Mouse (Mus musculus): ENCODE measurements around the gene Trrap. TPM values are rescaled to one million over a fixed set of nuclear protein-coding genes. Genes with fewer than 3 reads are reported as not detected.

The Trrap gene
- total and polyA plus RNA-seq, 3 experiments = 18.2 to 77.0 (median 55.0) TPM

DNA sequence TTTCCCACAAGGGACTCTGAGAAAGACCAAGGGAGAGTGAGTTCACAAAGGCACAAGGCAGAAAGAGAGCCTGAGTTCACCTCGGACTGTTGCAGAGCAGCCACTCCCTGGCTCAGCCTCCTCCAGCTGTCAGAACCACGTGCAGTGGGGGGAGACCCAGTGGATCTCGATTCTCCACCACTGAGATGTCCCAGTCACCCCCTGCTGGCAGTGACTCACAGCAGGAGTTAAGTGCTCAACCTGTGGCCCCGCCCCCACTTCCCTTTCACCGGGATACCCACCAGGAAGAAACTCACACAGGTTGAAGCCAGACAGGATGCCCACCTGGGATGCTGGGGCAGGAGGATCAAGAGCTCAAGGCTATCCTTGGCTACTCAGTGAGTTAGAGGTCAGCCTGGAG lies 15.1 kb upstream of the Trrap start (continued):
- no peak for TF ChIP-seq MYC (IDR thresholded peaks at IDR 0.05; ENCODE audit: low read depth, low read length)
- TF ChIP-seq IRF4 (IDR thresholded peaks at IDR 0.05; ENCODE audit: low read depth, low read length) = no peak
- TF ChIP-seq CHD2 (IDR thresholded peaks at IDR 0.05; ENCODE audit: low read length) = no peak
- TF ChIP-seq TCF12 (IDR thresholded peaks at IDR 0.05; ENCODE audit: low read depth, low read length) = no peak
- peak; percentile 75; the same call in 1 of the 2 replicates for TF ChIP-seq MXI1 (IDR thresholded peaks at IDR 0.05; ENCODE audit: low read depth, low read length)
- no peak for TF ChIP-seq PAX5 (IDR thresholded peaks at IDR 0.05; ENCODE audit: low read length)
- TF ChIP-seq MAX (IDR thresholded peaks at IDR 0.05; ENCODE audit: low read length) = peak; percentile 40; the same call in 1 of the 2 replicates

GRCm38 (mm10) chr5:144753041-144753440 lies 14.5 kb upstream of the Trrap start:
- peak; percentile 69 for DNase-seq (ENCODE audit: extremely low read depth)

GRCm38 (mm10) chr5:144755191-144755590 lies 12.3 kb upstream of the Trrap start:
- dilution Hi-C loops (cut with MboI; ENCODE audit: extremely low pct_ligation_motif_present, extremely low pct_unique_long_range_greater_than_20kb, low sequenced_read_pairs) = no loop called here
- Histone ChIP-seq H3K9me3 (replicated peaks; ENCODE audit: low read length) (no peaks in the 10 kb centered on the region), H3K4me2 (ENCODE audit: insufficient read depth, low read depth, poor library complexity, severe bottlenecking) (no peak overlapping the region), H3K9ac (ENCODE audit: insufficient read depth, low read depth) (no peak overlapping the region), H3K27me3 (replicated peaks) (peaks cover 17% of the 10 kb centered on the region), H3K36me3 (replicated peaks in 1 of 2; ENCODE audit: control insufficient read depth in 1 of 2, insufficient read depth in 1 of 2, low read length in 1 of 2) (no peaks in the 10 kb centered on the region), H3K79me2 (replicated peaks; ENCODE audit: control insufficient read depth, extremely low read depth, insufficient read depth, poor library complexity, severe bottlenecking) (no peaks in the 10 kb centered on the region), H3K27ac (ENCODE audit: insufficient read depth, low read depth) (no peak overlapping the region), H3K4me3 (replicated peaks in 1 of 3; ENCODE audit: low read depth in 2 of 3, low read length in 2 of 3, poor library complexity in 1 of 3) (no peak overlapping the region), H3K4me1 (ENCODE audit: control insufficient read depth in 1 of 2, insufficient read depth in 2 of 2) (peaks cover 6 to 8% of the 10 kb centered on the region in 2 experiments)
- DNase-seq (ENCODE audit: extremely low read depth) = no peak
- in situ Hi-C loops (cut with MboI; ENCODE audit: low pct_ligation_motif_present, low pct_unique_long_range_greater_than_20kb, low sequenced_read_pairs) = no loop called here
- TF ChIP-seq GABPA (IDR thresholded peaks at IDR 0.05; ENCODE audit: insufficient replicate concordance, low read depth, low read length) (no peak), USF1 (IDR thresholded peaks at IDR 0.05; ENCODE audit: low read depth, low read length) (no peak)

More at GRCm38 (mm10) chr5:144753041-144753440, 14.5 kb upstream of the Trrap start:
- TF ChIP-seq EP300 (IDR thresholded peaks at IDR 0.05; ENCODE audit: low read length) (no peak), HCFC1 (IDR thresholded peaks at IDR 0.05; ENCODE audit: low read depth, low read length) (0 out of 2 replicates have a peak, but pooled peaks have one; percentile 6), CTCF (conservative IDR thresholded peaks at IDR 0.05 in 1 of 2, IDR thresholded peaks at IDR 0.05 in 1 of 2; ENCODE audit: low read depth in 2 of 2, low read length in 2 of 2) (peak; percentile 35 to 66; a peak in 3 of 4 replicates), RAD21 (IDR thresholded peaks at IDR 0.05; ENCODE audit: low read depth, low read length) (peak; percentile 45), SMC3 (IDR thresholded peaks at IDR 0.05; ENCODE audit: low read depth, low read length) (peak; percentile 28; the same call in 1 of the 2 replicates)
- H3K4me1 ChIP-seq (ENCODE audit: control insufficient read depth in 1 of 2, insufficient read depth in 2 of 2) = peaks cover 6 to 8% of the 10 kb centered on the region in 2 experiments
- H3K9me3 ChIP-seq (replicated peaks; ENCODE audit: low read length) = peaks cover 6% of the 10 kb centered on the region
- no peak overlapping the region for H3K27ac ChIP-seq (ENCODE audit: insufficient read depth, low read depth)
- H3K4me3 ChIP-seq (replicated peaks in 1 of 3; ENCODE audit: low read depth in 2 of 3, low read length in 2 of 3, poor library complexity in 1 of 3) = no peak overlapping the region
- no peak overlapping the region for H3K9ac ChIP-seq (ENCODE audit: insufficient read depth, low read depth)
- in situ Hi-C loops (cut with MboI; ENCODE audit: low pct_ligation_motif_present, low pct_unique_long_range_greater_than_20kb, low sequenced_read_pairs) (no loop called here), dilution Hi-C loops (cut with MboI; ENCODE audit: extremely low pct_ligation_motif_present, extremely low pct_unique_long_range_greater_than_20kb, low sequenced_read_pairs) (no loop called here)
- peaks cover 29% of the 10 kb centered on the region for H3K27me3 ChIP-seq (replicated peaks)
- no peaks in the 10 kb centered on the region for H3K36me3 ChIP-seq (replicated peaks in 1 of 2; ENCODE audit: control insufficient read depth in 1 of 2, insufficient read depth in 1 of 2, low read length in 1 of 2)
- H3K4me2 ChIP-seq (ENCODE audit: insufficient read depth, low read depth, poor library complexity, severe bottlenecking) = peak overlapping the region; percentile 69; the same call in 1 of the 2 replicates
- H3K79me2 ChIP-seq (replicated peaks; ENCODE audit: control insufficient read depth, extremely low read depth, insufficient read depth, poor library complexity, severe bottlenecking) = no peaks in the 10 kb centered on the region
